ENCODE assay signal across 16 mouse cellular contexts in genomic region chr9:65289988-65290387, GRCm38 (mm10). TPM values are rescaled to one million over a fixed set of nuclear protein-coding genes. Genes with fewer than 3 reads are reported as not detected.
"Had no signal": no experiment of that assay in that cellular context is flagged by ENCODE, and none has a peak within 500 bp of the region (broad histone marks: within the 10 kb centered on the region; RNA-seq: fewer than 3 reads in every experiment).

No protein-coding gene starts in this region.

- DNase-seq: lung, postnatal 14 days; right cerebral cortex, postnatal 14 days; thymus, adult 2 months; thymus, postnatal 36 days had no signal

- H3K4me1 ChIP-seq: stomach, embryonic 15.5 days had no signal

- H3K9ac ChIP-seq: liver, embryonic 15.5 days; lung, embryonic 15.5 days; midbrain, embryonic 15.5 days; stomach, embryonic 15.5 days had no signal

- H3K27me3 ChIP-seq: liver, embryonic 15.5 days; lung, embryonic 15.5 days; megakaryocyte, embryonic 14.5 days; midbrain, embryonic 15.5 days; stomach, embryonic 15.5 days had no signal

- ATAC-seq: intestine, embryonic 16.5 days; midbrain, embryonic 15.5 days had no signal

- H3K27ac ChIP-seq: left cerebral cortex, adult 2 months; limb, embryonic 10.5 days; liver, embryonic 15.5 days; lung, embryonic 15.5 days; macrophage; midbrain, embryonic 15.5 days; stomach, embryonic 15.5 days had no signal

- H3K9me3 ChIP-seq: limb, embryonic 10.5 days; liver, embryonic 15.5 days; lung, embryonic 15.5 days; midbrain, embryonic 15.5 days; stomach, embryonic 15.5 days had no signal

- H3K4me2 ChIP-seq: liver, embryonic 15.5 days; lung, embryonic 15.5 days; midbrain, embryonic 11.5 days; midbrain, embryonic 15.5 days; stomach, embryonic 15.5 days had no signal

- H3K4me3 ChIP-seq: left cerebral cortex, adult 2 months; limb, embryonic 10.5 days; liver, embryonic 15.5 days; lung, embryonic 15.5 days; megakaryocyte, embryonic 14.5 days; midbrain, embryonic 15.5 days; stomach, embryonic 15.5 days had no signal

- H3K36me3 ChIP-seq: limb, embryonic 10.5 days; liver, embryonic 15.5 days; lung, embryonic 15.5 days; midbrain, embryonic 15.5 days; stomach, embryonic 15.5 days had no signal

RNA-seq across cellular contexts. Expression of gene Cilp, which starts 25.0 kb away (rescaled TPM):
- total RNA-seq: layer of hippocampus, postnatal 25 days; left cerebral cortex, postnatal 14 days had no signal
- polyA plus RNA-seq: macrophage had no signal
